11 mouse cellular contexts compared by ENCODE assay signal in genomic region chr5:128935359-128935899, GRCm38 (mm10). TPM values are rescaled to one million over a fixed set of nuclear protein-coding genes. Genes with fewer than 3 reads are reported as not detected.
A peak's percentile ranks its signal among the peaks of the same experiment; 100 is the strongest.
DNase-seq lines count a peak whose midpoint lies in the region; ATAC-seq and TF ChIP-seq lines count a peak whose summit lies in the region.
"Had no signal": no experiment of that assay in that cellular context is flagged by ENCODE, and none has a peak within 500 bp of the region (broad histone marks: within the 10 kb centered on the region; RNA-seq: fewer than 3 reads in every experiment).

No protein-coding gene starts in this region.

- H3K9me3 ChIP-seq in forebrain, embryonic 15.5 days: no peaks in the 10 kb centered on the region
- H3K9me3 ChIP-seq in forebrain, embryonic 11.5 days (ENCODE audit: control insufficient read depth, low read length): no peaks in the 10 kb centered on the region
- no peaks in the 10 kb centered on the region for H3K9me3 ChIP-seq in neural tube, embryonic 13.5 days
- H3K9me3 ChIP-seq in heart, postnatal 0 days (replicated peaks; ENCODE audit: control insufficient read depth, low read length): no peaks in the 10 kb centered on the region
- H3K9me3 ChIP-seq in stomach, embryonic 15.5 days: no peaks in the 10 kb centered on the region

- H3K4me2 ChIP-seq in forebrain, embryonic 15.5 days (replicated peaks): no peak overlapping the region
- H3K4me2 ChIP-seq in forebrain, embryonic 11.5 days (ENCODE audit: low read depth, low read length, severe bottlenecking): no peak overlapping the region
- H3K4me2 ChIP-seq in neural tube, embryonic 13.5 days: no peak overlapping the region
- H3K4me2 ChIP-seq in heart, postnatal 0 days (ENCODE audit: low read depth, low read length): no peak overlapping the region
- no peak overlapping the region for H3K4me2 ChIP-seq in stomach, embryonic 15.5 days

- peaks cover 9% of the 10 kb centered on the region for H3K4me1 ChIP-seq in forebrain, embryonic 15.5 days
- peaks cover 3% of the 10 kb centered on the region; the same call in 1 of the 2 replicates for H3K4me1 ChIP-seq in forebrain, embryonic 11.5 days (replicated peaks; ENCODE audit: control insufficient read depth, insufficient read depth, low read length)
- peaks cover 21% of the 10 kb centered on the region for H3K4me1 ChIP-seq in neural tube, embryonic 13.5 days (replicated peaks)
- 0 out of 2 replicates have a peak, but pooled peaks cover 9% of the 10 kb centered on the region for H3K4me1 ChIP-seq in heart, postnatal 0 days (ENCODE audit: control insufficient read depth, insufficient read depth)
- H3K4me1 ChIP-seq in stomach, embryonic 15.5 days: 0 out of 2 replicates have a peak, but pooled peaks cover 4% of the 10 kb centered on the region
- no peaks in the 10 kb centered on the region for H3K4me1 ChIP-seq in thymus, adult 2 months (replicated peaks; ENCODE audit: control insufficient read depth, insufficient read depth, low read length)

- H3K27me3 ChIP-seq in forebrain, embryonic 15.5 days: no peaks in the 10 kb centered on the region
- H3K27me3 ChIP-seq in forebrain, embryonic 11.5 days (ENCODE audit: control insufficient read depth, insufficient read depth, low read length): no peaks in the 10 kb centered on the region
- H3K27me3 ChIP-seq in neural tube, embryonic 13.5 days: no peaks in the 10 kb centered on the region
- no peaks in the 10 kb centered on the region for H3K27me3 ChIP-seq in heart, postnatal 0 days (ENCODE audit: control insufficient read depth, insufficient read depth, low read length)
- H3K27me3 ChIP-seq in stomach, embryonic 15.5 days (replicated peaks): no peaks in the 10 kb centered on the region
- no peaks in the 10 kb centered on the region for H3K27me3 ChIP-seq in thymus, adult 2 months (ENCODE audit: control insufficient read depth, insufficient read depth, low read length)

- ATAC-seq in forebrain, embryonic 15.5 days (replicated peaks): peak; percentile 76
- no peak for ATAC-seq in forebrain, embryonic 11.5 days (replicated peaks; ENCODE audit: low FRiP score)
- ATAC-seq in neural tube, embryonic 13.5 days (ENCODE audit: low read depth): peak; percentile 73; the same call in 1 of the 2 replicates
- ATAC-seq in heart, postnatal 0 days (ENCODE audit: insufficient read depth, low read depth): peak; percentile 92
- ATAC-seq in stomach, embryonic 15.5 days (ENCODE audit: insufficient read depth, low FRiP score, low read depth): peak; percentile 27; the same call in 1 of the 2 replicates

- no peak overlapping the region for H3K9ac ChIP-seq in forebrain, embryonic 15.5 days (replicated peaks)
- no peak overlapping the region for H3K9ac ChIP-seq in forebrain, embryonic 11.5 days (ENCODE audit: low read length)
- H3K9ac ChIP-seq in neural tube, embryonic 13.5 days: no peak overlapping the region
- H3K9ac ChIP-seq in heart, postnatal 0 days (replicated peaks; ENCODE audit: low read depth, low read length): no peak overlapping the region
- H3K9ac ChIP-seq in stomach, embryonic 15.5 days: no peak overlapping the region

- WGBS in forebrain, embryonic 15.5 days: 43% methylated on average over 6 of the region's 6 CpGs
- WGBS in forebrain, embryonic 11.5 days: 88% methylated on average over 6 of the region's 6 CpGs
- WGBS in neural tube, embryonic 13.5 days: 64% methylated on average over 6 of the region's 6 CpGs
- WGBS in heart, postnatal 0 days: 21% methylated on average over 6 of the region's 6 CpGs
- WGBS in stomach, embryonic 15.5 days: 63% methylated on average over 6 of the region's 6 CpGs
- 87% methylated on average over 6 of the region's 6 CpGs for WGBS in thymus, adult 2 months

- no peak for DNase-seq in forebrain, embryonic 11.5 days (ENCODE audit: low spot score)
- DNase-seq in neural tube, embryonic 10.5 days (ENCODE audit: extremely low spot score, low spot score): no peak
- peak; percentile 75 for DNase-seq in heart, postnatal 0 days (ENCODE audit: low spot score)
- DNase-seq in thymus, adult 2 months: no peak
- DNase-seq in spleen, postnatal 14 days (ENCODE audit: low spot score in 2 of 2): no peak
- DNase-seq: kidney, adult 9 months had no signal

- TF ChIP-seq CTCF in heart, postnatal 0 days (IDR thresholded peaks at IDR 0.05; ENCODE audit: low read depth): no peak
- TF ChIP-seq CTCF in thymus, adult 2 months (IDR thresholded peaks at IDR 0.05; ENCODE audit: borderline replicate concordance, control insufficient read depth, extremely low read depth, insufficient read depth, low read length, poor library complexity): no peak

- no peak for TF ChIP-seq POLR2A in thymus, adult 2 months (IDR thresholded peaks at IDR 0.05; ENCODE audit: control insufficient read depth, extremely low read depth, insufficient read depth, low read length, poor library complexity)

- no peaks in the 10 kb centered on the region for H3K36me3 ChIP-seq in forebrain, embryonic 15.5 days
- no peaks in the 10 kb centered on the region for H3K36me3 ChIP-seq in forebrain, embryonic 11.5 days (ENCODE audit: control insufficient read depth, insufficient read depth, low read length)
- H3K36me3 ChIP-seq in neural tube, embryonic 13.5 days: no peaks in the 10 kb centered on the region
- H3K36me3 ChIP-seq in heart, postnatal 0 days (replicated peaks; ENCODE audit: control insufficient read depth, insufficient read depth, low read length): no peaks in the 10 kb centered on the region
- no peaks in the 10 kb centered on the region for H3K36me3 ChIP-seq in stomach, embryonic 15.5 days
- no peaks in the 10 kb centered on the region for H3K36me3 ChIP-seq in thymus, adult 2 months (ENCODE audit: control insufficient read depth, insufficient read depth, low read length)

- no peak overlapping the region for H3K4me3 ChIP-seq in forebrain, embryonic 15.5 days
- no peak overlapping the region for H3K4me3 ChIP-seq in forebrain, embryonic 11.5 days (ENCODE audit: low read depth, low read length)
- no peak overlapping the region for H3K4me3 ChIP-seq in neural tube, embryonic 13.5 days
- H3K4me3 ChIP-seq in heart, postnatal 0 days (ENCODE audit: low read depth, low read length): no peak overlapping the region
- no peak overlapping the region for H3K4me3 ChIP-seq in stomach, embryonic 15.5 days (replicated peaks)
- no peak overlapping the region for H3K4me3 ChIP-seq in thymus, adult 2 months (ENCODE audit: control insufficient read depth, insufficient read depth, low read length)
- H3K4me3 ChIP-seq: erythroblast, embryonic 14.5 days had no signal

- no peak for TF ChIP-seq EP300 in heart, postnatal 0 days (IDR thresholded peaks at IDR 0.05; ENCODE audit: low read depth)

- no peak overlapping the region for H3K27ac ChIP-seq in forebrain, embryonic 15.5 days (replicated peaks)
- H3K27ac ChIP-seq in forebrain, embryonic 11.5 days (ENCODE audit: low read depth, low read length): no peak overlapping the region
- no peak overlapping the region for H3K27ac ChIP-seq in neural tube, embryonic 13.5 days (replicated peaks)
- H3K27ac ChIP-seq in heart, postnatal 0 days (ENCODE audit: low read depth): no peak overlapping the region
- H3K27ac ChIP-seq in stomach, embryonic 15.5 days: no peak overlapping the region
- no peak overlapping the region for H3K27ac ChIP-seq in thymus, adult 2 months (ENCODE audit: control insufficient read depth, insufficient read depth, low read length)

RNA-seq across cellular contexts. Expression of gene Rimbp2, which starts 17.9 kb away (rescaled TPM):
- polyA plus RNA-seq in forebrain, embryonic 15.5 days (2015; fragmentation: Nextera tagmentation; extraction: Ambion mirVana): 3.2 and 3.4 TPM in 2 replicates
- 0.44 and 0.95 TPM in 2 replicates for polyA plus RNA-seq in forebrain, embryonic 11.5 days (2014; fragmentation: Nextera tagmentation; extraction: Ambion mirVana)
- 4.7 and 5.2 TPM in 2 replicates for polyA plus RNA-seq in neural tube, embryonic 13.5 days (2015; fragmentation: Nextera tagmentation; extraction: Ambion mirVana)
- total RNA-seq in heart, postnatal 0 days (2014; rRNA removed; ENCODE audit: low replicate concordance): 0.04 TPM in 1 of 2 replicates, not detected in the other
- polyA plus RNA-seq in heart, postnatal 0 days (2015; fragmentation: Nextera tagmentation; extraction: Ambion mirVana): 0.03 and 0.07 TPM in 2 replicates
- polyA plus RNA-seq in stomach, embryonic 15.5 days (2015; fragmentation: Nextera tagmentation; extraction: Ambion mirVana): 0.63 and 0.95 TPM in 2 replicates
- 0.11 and 0.17 TPM in 2 replicates for polyA plus RNA-seq in thymus, adult 2 months (2012; rRNA removed)
- polyA plus RNA-seq: erythroblast, embryonic 14.5 days; thymus, postnatal 0 days had no signal
